Mouse (Mus musculus) cerebellum, adult 11-12 months (tissue): ENCODE results near the gene Dazl.

Experiments used
- DNase-seq: peaks from one replicate; pipeline ENCODE4 v3.0.0; 2022

Dazl gene

DNA sequence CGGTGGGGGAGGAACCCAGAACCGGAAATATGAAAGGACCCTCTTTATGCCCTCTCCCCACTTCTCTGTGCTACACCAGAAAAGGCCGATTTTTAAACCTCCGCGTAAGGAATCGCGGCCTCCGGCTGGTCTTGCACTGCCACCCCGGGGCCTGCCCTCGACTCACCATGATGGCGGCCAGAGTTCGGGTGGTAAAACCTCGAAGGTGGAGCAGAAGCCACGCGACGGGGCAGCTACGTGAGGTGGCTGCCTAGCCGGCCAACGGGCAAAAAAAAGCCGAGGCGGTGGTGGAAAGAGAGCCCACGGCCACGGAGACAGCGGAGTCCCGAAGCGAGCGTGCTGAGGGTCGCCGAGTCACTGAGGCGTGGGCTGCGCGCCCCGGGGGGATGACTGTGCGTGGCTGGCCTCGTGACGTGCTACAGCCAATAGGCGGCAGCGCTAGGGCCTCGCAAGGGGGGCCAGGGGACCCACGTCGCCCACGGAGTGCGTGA is at the start of gene Dazl:
Dazl (minus strand) TSS at position 396 of the 491 bp plus-strand sequence.
- no peak for DNase-seq

DNA sequence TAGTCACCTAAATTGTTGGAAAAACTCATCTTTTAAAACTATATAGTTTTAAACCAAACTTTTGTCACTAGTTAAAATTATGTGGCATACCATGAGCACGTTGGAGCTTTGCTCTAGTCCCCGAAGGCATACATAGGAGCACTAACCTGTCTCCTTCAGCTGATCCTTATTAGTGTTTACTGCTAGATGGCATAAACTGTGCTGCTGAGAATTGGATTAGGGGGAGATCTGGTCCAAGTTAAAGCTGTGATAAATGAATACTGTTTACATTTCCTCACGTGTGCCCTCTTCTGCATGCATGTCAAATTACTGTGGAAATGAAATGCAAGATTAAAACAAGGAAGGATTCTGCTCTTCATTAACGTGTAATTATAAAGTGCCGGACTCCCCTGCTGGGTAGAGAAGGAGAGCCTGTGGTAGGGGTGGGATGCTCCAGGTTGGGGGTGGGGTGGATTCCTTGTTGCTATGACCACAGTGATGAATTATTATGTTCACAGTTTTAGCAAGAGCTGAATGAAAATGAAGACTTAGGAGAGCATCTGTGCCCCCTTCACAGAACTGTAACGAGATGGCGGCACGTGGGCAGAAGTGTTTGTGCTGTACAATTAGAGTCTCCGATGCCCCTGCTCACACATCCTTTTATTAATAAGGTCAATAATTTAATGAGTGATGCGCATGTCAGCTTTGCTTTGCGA is 48.6 kb upstream of the Dazl start:
- DNase-seq = no peak

DNA sequence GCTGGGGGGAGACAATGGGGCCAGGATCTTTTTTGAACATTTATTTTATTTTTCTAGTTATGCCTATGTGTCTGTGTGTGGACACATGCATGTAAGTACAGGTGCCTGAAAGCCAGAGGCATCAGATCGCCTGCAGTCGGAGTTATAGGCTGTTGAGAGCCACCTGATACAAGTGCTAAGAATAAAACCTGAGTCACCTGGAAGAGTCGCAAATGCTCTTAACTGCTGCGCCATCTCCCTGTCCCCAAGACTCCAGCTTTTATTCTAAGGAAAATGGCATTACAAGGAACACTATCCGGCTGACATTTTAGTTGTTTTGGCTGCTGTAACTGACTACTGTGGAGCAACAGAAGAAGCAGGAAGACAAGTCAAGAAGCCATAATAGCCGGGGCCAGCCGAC is 45.5 kb upstream of the Dazl start:
- no peak for DNase-seq

DNA sequence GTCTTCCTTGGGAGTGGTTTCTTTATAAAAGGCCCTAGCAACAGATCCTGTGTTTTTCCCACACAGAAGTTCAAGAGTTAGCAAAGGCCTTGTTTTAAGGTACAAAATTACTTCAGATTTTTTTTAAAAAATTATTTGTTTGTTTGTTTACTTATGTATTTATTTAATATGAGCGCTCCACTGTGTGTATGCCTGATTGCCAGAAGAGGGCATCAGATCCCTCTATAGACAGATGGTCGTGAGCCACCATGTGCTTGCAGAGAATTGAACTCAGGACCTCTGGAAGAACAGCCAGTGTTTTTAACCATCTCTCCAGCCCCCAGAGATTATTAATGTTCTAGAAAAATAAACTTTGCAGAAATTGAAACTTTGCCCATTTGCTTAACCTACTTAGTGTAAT is 42.3 kb upstream of the Dazl start:
- no peak for DNase-seq

DNA sequence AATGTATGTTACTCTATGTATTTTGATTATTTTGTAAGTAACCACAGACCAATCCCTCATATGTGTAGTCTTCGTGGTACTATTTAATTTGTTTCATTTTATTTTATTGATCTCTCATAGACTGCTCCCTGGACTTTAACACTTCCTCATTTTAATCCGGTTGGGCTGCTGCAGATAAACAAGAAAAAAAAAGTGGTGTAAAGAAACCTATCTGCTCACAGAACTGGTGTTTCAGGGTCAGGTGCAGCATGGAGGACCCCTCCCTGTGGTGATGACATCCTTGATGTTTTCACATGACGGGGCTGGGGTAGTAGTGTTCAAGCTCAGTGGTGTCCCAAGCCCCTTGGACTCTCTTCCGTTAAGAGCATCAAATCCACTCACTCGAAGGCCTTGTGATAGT is 41.3 kb upstream of the Dazl start:
- DNase-seq = no peak

DNA sequence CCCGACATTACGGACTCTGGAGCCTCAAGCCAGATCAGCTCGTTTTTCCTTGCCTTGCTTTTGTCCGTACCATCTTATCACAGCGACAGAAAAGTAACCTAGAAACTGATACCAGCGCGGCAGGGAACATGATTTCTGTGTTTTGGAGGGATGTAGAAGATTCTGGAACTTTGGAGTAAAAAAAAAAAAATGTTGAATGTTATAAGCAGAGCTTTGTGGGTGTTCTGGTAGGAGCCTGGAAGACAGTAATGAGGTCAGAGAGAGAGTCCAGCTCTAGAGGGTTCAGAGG is 38.5 kb upstream of the Dazl start:
- DNase-seq = no peak

DNA sequence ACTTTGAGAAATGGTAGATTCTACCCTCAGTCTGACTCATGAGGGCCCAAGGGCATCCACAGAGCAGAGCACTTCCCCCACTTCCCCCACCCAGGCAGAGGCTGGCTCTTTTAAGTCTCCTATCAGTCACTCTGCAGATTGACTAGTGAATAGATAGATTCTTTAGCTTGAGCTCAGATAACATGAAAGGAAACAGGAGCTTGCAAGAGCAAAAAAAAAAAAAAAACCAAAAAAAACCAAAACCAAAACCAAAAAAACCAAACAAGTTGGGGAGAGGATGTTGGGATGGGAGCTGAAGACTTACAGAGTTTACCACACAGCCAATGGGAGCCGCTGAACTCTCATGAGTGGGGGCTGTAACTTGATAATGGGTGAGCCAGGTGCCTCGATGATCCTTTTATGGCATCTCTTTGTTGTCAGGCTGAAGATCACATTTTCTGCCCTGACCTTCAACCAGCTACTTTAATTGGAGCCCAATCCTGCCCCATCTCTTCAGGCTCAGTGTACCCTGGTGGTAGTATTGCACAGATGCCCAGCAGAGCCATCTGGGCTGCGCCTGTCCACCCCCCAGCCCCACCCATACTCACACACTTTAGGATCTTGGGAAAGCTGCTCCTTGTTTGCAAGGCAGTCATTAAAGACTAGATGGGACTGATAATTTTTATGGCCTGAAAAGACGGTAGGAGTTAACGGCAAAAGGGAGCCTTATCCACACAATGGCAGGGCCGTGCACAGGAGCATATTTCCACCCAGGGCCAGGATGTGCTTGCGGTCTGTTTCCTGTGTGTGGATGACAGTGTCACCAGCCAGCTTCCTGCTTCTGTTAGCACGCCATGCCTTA is 38.0 kb upstream of the Dazl start:
- DNase-seq = no peak

DNA sequence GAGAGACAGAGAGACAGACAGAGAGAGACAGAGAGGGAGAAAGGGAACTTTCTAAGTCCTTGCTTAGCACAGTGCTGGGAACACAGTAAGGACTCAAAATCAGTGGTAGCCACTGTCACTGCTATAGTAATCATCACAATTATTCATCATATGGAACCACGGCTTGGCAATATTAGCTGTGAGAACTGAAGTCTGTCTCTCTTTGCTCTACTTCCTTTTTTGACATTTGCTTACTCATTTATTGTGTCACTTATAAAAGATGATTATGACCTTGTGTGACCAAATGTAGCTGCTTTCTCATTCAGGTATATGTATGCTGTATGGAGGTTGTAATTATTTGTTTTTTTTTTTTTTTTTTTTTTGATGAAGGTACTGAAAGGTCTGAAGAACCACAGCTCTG is 36.8 kb upstream of the Dazl start:
- no peak for DNase-seq

DNA sequence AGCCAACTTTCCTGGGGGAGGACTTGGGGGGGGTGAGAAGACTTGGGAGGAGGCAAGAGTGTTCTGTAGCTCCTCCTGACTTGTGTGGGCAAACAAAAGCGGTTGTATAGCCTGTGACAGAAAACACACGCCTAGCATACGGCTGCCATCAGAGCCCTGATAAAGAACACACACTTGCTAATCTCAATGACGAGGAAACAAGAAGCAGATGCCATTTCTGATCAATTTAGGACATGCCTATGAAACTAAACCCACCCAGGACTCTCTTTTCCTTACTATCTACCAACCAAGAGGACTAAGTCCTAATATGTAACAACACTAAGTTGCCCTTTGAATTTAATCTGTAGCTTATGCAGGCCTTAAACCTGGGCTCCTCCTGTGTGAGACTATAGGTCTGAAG is 31.2 kb upstream of the Dazl start:
- no peak for DNase-seq

DNA sequence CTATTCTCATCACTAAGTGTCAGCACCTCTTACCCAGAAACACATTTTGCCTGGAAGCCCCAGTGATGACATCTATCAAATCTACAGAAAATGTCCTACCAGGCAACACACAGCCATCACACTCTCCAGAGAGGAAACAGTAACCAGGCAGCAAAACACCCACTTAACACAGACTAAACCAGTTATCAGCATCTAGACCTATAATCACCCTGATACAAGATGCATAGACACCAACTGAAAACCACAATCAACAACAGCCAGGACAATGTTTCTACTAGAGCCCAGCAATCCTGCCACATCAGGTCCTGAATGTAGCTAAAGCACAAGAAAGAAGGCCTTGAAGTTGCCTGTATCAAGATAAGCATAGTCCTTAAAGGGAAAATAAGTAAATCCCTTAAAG is 25.4 kb upstream of the Dazl start:
- no peak for DNase-seq

DNA sequence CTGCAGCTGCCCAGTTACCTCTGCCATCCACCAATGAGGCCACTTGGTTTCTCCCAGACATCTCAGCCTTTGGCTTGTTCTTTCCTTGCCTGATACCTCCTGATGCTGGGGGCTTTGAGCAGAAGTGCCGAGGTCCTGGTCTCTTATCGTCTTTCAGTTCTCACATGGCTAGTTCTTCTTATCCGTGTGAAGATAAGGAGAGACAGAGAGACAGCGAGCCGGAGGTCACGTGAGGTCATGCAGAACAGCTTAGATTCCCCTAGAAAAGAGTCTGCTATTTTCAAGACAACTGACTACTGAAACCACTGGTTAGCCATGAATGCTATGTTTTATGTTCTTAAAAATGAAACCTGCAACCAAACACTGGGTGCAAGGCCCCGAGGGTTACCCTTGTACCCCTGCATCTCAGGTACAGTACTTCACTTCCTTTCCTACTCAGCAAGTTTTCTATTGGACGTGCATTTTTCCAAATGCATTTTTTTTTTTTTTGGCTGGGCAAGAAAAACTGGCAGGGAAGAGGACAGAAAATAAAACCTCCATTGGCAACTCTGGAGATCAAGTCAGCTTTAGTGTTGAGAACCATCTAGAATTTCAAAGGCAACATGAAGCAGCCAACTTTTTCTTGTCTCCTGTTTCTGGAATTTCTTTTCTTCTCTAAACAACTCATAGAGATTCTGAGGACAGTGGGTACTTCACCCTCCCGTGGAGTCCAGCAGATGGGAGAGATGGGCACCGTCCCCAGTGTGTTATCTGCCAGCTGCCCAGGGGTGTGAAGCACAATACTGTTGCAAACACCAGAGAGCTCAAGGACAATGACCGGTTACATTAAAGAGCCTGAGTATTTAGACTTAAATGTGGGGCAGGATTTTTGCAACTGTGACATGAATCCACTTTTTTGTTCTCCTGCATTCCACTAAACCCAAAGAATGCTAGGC is 23.0 kb upstream of the Dazl start:
- DNase-seq = peak; percentile 47

DNA sequence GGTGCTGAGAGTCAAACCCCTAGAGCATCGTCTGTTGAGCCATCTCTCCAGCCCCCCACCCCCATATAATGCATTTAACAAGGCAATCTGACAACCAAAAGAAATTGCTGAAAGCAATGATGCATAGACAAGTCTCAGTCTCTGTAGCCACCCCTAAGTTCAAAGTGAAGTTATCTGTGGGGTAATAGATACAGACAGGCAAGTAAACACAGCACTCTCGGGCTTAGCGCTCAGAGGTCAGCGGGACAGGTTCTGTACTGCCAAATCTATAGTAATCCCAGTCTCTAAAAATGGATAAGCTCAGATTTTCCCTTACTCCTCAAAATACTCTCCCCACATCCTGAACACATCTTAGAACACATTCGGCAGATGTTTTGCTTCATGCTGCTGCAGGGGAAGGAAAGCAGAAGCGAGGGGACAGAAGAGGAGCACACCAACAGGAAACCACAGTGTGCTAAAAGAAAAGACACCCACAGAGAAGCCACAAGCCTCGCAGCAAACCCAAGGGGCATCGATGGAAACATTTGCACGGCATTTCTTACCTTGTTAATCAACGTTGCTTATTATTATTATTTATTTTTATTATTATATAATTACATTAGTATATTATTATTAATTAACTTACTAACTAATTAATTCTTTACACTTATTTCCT is 16.8 kb upstream of the Dazl start:
- no peak for DNase-seq

DNA sequence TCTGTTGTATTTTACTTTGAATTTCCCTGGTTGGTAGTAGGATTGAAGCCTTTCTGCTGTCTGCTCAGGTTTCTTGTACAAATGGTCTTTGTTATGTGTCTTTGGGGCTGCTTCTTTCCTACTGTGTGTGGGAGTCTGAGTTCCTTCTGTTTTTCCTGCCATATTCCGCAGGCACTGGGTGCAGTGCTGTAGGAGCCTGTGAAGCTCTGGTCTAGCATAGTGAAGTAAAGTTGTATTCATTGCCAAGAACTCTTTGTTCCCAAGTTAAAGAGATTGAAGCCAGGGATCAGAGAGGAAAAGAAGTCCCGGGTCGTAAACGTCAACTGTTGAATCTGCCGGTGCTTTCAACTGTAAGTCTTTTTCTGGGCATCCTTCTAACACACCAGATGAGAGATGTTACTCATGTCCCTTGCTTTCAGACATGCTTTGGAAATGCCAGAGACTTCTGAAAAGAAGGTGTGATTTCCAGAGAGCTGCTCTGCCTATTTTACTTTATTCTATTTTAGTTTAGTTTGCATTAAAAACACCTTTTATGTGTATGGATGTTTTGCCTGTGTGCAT is 16.2 kb upstream of the Dazl start:
- no peak for DNase-seq

DNA sequence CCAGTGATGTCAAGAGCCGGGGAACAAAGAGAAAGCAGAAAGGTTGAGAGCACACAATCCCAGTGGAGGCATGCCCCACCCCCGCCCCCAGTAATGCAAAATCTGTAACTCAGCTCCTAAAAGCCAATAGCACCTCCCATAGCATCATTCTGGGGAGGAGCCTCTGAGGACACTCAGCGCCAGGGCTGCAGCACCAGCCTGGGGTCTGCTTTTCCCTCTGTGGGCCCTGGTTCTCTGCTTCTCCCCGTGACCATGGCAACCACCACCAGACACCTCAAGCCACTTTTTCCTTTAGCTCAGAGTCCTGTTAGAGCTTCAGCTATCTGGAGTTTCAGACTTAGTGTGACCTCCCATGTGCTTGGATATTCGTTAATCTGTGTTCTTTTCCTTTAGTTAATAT is 15.4 kb upstream of the Dazl start:
- DNase-seq = no peak

DNA sequence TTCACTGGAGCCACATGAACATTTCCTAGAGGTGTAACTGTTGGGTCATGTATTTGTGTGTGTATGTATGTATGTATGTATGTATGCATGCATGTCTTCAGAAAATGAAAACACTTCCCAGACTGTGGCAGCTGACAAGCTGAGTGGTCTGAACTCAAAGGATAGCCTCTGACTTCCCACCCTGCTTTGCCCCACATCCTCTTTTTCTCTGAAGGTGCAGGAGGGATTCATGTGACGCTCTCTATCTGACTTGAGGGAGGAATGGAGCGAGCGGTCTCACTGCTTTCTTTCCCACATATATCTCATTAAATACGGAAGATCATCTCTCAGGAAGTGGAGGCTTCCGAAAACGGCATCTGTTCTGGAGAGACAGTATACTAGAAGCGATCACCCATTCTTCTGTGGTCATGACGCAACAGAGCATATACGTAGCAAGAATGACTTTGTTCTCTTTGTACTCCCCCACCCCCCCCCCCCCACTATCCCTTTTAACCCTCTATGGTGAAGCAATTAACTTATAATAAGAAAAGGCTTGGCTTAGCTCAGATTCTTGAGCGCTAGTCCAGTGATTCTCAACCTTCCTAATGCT is 14.7 kb upstream of the Dazl start:
- DNase-seq = no peak

DNA sequence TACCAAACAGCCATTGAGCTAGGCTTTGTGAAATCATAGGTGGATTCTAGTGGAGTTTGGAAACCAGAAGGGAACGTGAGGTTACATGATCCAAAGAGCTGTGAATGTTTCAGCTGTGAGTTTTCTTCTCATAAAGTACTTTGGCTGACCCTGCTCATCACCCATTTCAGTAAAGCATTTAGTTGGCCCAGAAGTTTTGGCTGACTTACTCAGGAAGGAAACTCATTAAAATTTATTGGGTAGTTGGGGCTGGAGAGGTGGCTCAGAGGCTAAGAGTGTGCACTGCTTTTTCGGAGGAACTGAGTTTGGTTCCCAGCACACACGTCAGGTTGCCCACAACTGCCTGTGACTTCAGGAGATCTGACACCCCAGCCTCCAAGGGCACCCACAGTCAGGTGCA is 9.4 kb upstream of the Dazl start:
- DNase-seq = no peak

DNA sequence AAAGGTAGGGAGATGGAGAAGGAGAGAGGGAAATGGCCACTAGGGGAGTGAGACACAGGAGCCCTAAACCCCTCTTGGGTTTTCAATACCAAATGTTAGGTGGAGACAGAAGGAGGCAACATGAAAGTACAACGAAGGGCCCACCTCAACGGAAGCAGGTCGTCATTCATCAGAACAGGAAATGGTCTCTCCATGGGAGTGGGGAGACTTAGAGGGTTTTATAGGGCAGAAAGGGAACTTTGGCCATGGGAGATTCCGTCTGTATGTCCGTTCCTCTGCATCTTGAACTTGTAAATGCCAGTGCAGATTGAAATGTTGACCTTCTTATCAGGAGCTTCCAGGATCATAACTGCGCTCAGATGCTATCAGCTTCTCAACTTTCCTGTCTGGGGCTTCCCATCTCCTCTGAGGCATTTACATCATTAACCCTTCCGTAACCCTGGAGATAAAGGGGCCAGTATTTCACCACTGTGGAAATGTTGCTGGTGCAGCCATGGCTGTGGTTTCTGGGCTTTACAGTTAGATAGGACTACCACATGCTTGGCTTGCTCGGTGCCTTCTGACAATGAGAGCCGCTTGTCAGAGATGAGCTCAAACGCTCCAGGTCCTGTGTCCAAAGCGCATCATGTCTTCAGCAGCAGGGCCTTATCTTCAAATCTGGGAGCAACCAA is 6.9 kb upstream of the Dazl start:
- DNase-seq = no peak

DNA sequence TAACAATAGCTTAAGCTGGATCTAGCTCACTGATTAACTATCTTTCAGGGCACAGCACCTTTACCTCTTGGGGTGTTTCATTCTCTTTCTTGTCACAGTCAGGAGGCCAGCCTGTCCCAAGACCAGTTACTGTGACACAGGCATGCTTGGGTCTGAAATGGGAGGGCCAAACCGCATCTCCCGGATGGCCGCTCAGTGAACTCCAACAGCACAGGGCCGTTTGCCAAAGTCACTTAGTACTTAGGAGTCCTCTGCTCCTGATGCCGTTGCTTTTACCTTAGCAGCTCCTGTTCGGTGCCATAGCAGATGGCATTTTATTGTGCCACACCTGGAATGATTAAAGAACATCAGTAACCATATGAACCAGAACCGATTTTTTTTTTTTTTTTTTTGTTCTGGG is 5.4 kb upstream of the Dazl start:
- no peak for DNase-seq

DNA sequence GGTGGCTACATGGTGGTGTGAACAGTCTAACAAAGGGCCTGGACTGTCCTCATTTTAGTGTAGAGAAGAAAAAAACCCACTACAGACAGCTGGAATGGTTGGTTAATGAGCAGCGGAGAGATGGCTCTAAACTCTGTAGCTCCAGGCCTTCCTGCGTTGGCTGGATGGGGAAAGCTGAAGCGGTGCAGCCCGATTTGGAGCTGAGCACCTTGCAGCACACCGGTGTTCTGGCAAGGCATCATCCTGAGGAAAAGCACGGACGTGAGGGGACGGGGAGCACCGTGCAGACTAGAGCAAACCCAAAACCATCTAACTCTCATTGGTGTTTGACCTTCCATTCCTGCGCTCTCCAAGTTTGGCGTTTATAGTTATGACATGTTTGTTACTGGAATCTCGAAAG is 1.3 kb upstream of the Dazl start:
- DNase-seq = peak; percentile 25

DNA sequence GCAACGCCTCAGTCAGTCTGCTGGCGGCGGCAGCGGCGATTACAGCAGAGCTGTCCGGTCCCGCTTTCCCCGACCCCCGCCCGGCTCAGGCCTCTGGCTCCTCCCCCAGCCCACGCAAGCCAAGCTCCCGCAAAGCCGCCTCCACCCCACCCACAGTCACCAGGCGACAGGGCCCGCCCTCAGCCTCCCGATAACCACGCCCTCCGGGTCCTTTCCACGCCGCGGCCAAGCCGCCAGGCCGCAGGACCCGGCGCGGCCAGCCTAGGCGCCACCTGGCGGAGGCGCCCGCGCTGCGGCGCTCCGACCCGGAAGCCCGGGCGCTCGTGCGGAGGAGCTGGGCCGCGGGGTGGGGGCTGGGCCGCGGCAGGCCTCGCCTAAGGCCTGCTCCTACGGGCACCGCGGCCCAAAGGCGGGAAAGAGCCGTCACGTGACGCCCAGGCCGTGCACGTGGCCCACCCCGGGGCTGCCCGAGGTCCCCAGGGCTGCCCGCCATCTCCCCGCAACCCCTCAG is 720 bp downstream of the Dazl start:
- DNase-seq = peak; percentile 92

DNA sequence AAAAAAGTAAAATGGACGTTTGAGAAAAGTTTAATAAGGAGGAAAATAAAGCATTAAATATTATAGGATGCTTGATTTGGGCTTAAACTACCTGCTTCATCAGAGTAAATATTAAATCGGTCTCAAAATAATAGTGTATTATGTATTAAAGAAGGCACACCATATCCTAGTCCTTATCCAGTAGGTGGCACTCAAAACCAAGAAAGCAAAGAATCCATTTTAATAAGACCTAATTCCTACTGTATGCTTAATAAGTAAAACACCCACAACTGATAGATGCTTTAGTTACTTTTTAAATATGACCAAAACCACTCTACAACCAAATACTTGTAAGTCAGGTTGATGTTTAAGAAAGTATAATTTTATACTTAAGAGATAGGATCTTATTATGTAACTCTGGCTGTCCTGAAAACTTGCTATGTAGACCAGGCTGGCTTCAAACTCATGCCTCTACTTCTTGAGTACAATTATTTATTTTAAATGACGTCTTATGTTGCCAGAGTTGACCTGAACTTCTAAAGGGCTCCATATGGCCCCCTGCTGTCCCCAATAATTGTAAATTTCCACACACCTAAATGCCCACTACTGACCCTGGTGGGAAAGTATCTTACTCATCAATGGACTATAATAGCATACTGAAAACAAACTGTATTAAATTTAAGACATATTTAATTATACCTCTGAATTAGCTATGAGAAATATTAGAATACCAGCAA is 1.8 kb downstream of the Dazl start:
- DNase-seq = no peak
